Mouse (Mus musculus): ENCODE measurements at regions not wholly inside any gene's neighbourhood (a gene's known extent, or its start where the extent isn't known, plus 50 kb on each side); places are given as distances from the start of the nearest gene placed in this dataset.

GRCm38 (mm10) chr7:119333102-119333501 lies 126.0 kb downstream of the Gp2 start:
- 0 out of 2 replicates have a peak, but pooled peaks cover 2% of the 10 kb centered on the region for H3K4me1 ChIP-seq (replicated peaks; ENCODE audit: control insufficient read depth, insufficient read depth, low read length)
- DNase-seq (ENCODE audit: low spot score) (no peak), ATAC-seq (replicated peaks; ENCODE audit: low FRiP score) (no peak)
- 91% methylated on average over 1 of the region's 1 CpGs for WGBS
- no peaks in the 10 kb centered on the region for H3K36me3 ChIP-seq (ENCODE audit: control insufficient read depth, insufficient read depth, low read length)
- peaks cover 10% of the 10 kb centered on the region; the same call in 1 of the 2 replicates for H3K27me3 ChIP-seq (ENCODE audit: control insufficient read depth, insufficient read depth, low read length)
- no peaks in the 10 kb centered on the region for H3K9me3 ChIP-seq (ENCODE audit: control insufficient read depth, low read length)
- H3K9ac ChIP-seq (ENCODE audit: low read length) = no peak overlapping the region
- no peak overlapping the region for H3K4me3 ChIP-seq (ENCODE audit: low read depth, low read length)
- H3K4me2 ChIP-seq (ENCODE audit: low read depth, low read length, severe bottlenecking) = no peak overlapping the region
- no peak overlapping the region for H3K27ac ChIP-seq (ENCODE audit: low read depth, low read length)

- H3K4me3 ChIP-seq (ENCODE audit: low read depth, low read length) = no peak overlapping the region
- H3K9ac ChIP-seq (ENCODE audit: low read length) = no peak overlapping the region
- DNase-seq (ENCODE audit: low spot score) = peak; percentile 52
- peaks cover 10% of the 10 kb centered on the region; the same call in 1 of the 2 replicates for H3K27me3 ChIP-seq (ENCODE audit: control insufficient read depth, insufficient read depth, low read length)
- H3K27ac ChIP-seq (ENCODE audit: low read depth, low read length) = no peak overlapping the region
- WGBS = 5% methylated on average over 5 of the region's 5 CpGs
- no peaks in the 10 kb centered on the region for H3K36me3 ChIP-seq (ENCODE audit: control insufficient read depth, insufficient read depth, low read length)
- no peak overlapping the region for H3K4me2 ChIP-seq (ENCODE audit: low read depth, low read length, severe bottlenecking)
- H3K4me1 ChIP-seq (replicated peaks; ENCODE audit: control insufficient read depth, insufficient read depth, low read length) = 0 out of 2 replicates have a peak, but pooled peaks cover 2% of the 10 kb centered on the region
- no peaks in the 10 kb centered on the region for H3K9me3 ChIP-seq (ENCODE audit: control insufficient read depth, low read length)
- peak; percentile 76 for ATAC-seq (replicated peaks; ENCODE audit: low FRiP score)
Measured at GRCm38 (mm10) chr7:119330460-119331109, 128.5 kb downstream of the Gp2 start.

- no peaks in the 10 kb centered on the region for H3K9me3 ChIP-seq (ENCODE audit: control insufficient read depth, low read length)
- DNase-seq (ENCODE audit: low spot score) (no peak), ATAC-seq (replicated peaks; ENCODE audit: low FRiP score) (no peak)
- no peak overlapping the region for H3K4me3 ChIP-seq (ENCODE audit: low read depth, low read length)
- H3K27me3 ChIP-seq (ENCODE audit: control insufficient read depth, insufficient read depth, low read length) = no peaks in the 10 kb centered on the region
- H3K27ac ChIP-seq (ENCODE audit: low read depth, low read length) = no peak overlapping the region
- no peak overlapping the region for H3K4me2 ChIP-seq (ENCODE audit: low read depth, low read length, severe bottlenecking)
- H3K4me1 ChIP-seq (replicated peaks; ENCODE audit: control insufficient read depth, insufficient read depth, low read length) = no peaks in the 10 kb centered on the region
- WGBS = 75% methylated on average over 3 of the region's 4 CpGs
- H3K9ac ChIP-seq (ENCODE audit: low read length) = no peak overlapping the region
- H3K36me3 ChIP-seq (ENCODE audit: control insufficient read depth, insufficient read depth, low read length) = no peaks in the 10 kb centered on the region
Measured at GRCm38 (mm10) chr7:119296307-119296706, 111.9 kb upstream of the Gpr139 start.

- no peaks in the 10 kb centered on the region for H3K4me1 ChIP-seq (replicated peaks; ENCODE audit: control insufficient read depth, insufficient read depth, low read length)
Measured at GRCm38 (mm10) chr7:119291442-119291841, 107.0 kb upstream of the Gpr139 start.

DNA sequence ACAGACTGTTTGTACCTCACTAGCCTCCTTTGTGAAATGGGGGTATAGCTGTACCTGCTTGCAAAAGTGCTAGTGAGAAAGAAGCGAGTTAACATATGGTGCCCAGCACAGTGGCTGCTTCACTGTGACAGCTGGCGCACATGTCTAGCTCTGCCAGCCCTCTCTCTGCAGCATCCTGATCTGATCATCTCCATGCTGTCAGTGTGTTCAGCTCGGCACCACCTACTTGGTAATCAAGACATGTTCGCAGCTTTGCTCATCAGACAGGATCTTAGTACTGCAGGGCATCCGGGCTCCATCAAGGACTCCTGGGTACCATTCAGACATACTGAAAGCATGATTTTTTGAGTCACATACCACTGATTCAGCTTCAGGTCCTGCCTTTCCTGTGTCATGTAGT lies 100.9 kb upstream of the Gpr139 start:
- 86% methylated on average over 5 of the region's 5 CpGs for WGBS
- Histone ChIP-seq H3K27me3 (ENCODE audit: control insufficient read depth, insufficient read depth, low read length) (no peaks in the 10 kb centered on the region), H3K4me1 (replicated peaks; ENCODE audit: control insufficient read depth, insufficient read depth, low read length) (no peaks in the 10 kb centered on the region), H3K27ac (ENCODE audit: low read depth, low read length) (no peak overlapping the region), H3K9me3 (ENCODE audit: control insufficient read depth, low read length) (no peaks in the 10 kb centered on the region), H3K4me2 (ENCODE audit: low read depth, low read length, severe bottlenecking) (no peak overlapping the region), H3K9ac (ENCODE audit: low read length) (no peak overlapping the region), H3K36me3 (ENCODE audit: control insufficient read depth, insufficient read depth, low read length) (no peaks in the 10 kb centered on the region), H3K4me3 (ENCODE audit: low read depth, low read length) (no peak overlapping the region)
- ATAC-seq (replicated peaks; ENCODE audit: low FRiP score) (no peak), DNase-seq (ENCODE audit: low spot score) (no peak)

More at GRCm38 (mm10) chr7:119291442-119291841, 107.0 kb upstream of the Gpr139 start:
- H3K27ac ChIP-seq (ENCODE audit: low read depth, low read length) = no peak overlapping the region
- DNase-seq (ENCODE audit: low spot score) = no peak
- WGBS = 78% methylated on average over 2 of the region's 2 CpGs
- no peaks in the 10 kb centered on the region for H3K9me3 ChIP-seq (ENCODE audit: control insufficient read depth, low read length)
- no peak overlapping the region for H3K4me2 ChIP-seq (ENCODE audit: low read depth, low read length, severe bottlenecking)
- no peaks in the 10 kb centered on the region for H3K36me3 ChIP-seq (ENCODE audit: control insufficient read depth, insufficient read depth, low read length)
- no peak for ATAC-seq (replicated peaks; ENCODE audit: low FRiP score)
- no peak overlapping the region for H3K4me3 ChIP-seq (ENCODE audit: low read depth, low read length)
- no peaks in the 10 kb centered on the region for H3K27me3 ChIP-seq (ENCODE audit: control insufficient read depth, insufficient read depth, low read length)
- H3K9ac ChIP-seq (ENCODE audit: low read length) = no peak overlapping the region

DNA sequence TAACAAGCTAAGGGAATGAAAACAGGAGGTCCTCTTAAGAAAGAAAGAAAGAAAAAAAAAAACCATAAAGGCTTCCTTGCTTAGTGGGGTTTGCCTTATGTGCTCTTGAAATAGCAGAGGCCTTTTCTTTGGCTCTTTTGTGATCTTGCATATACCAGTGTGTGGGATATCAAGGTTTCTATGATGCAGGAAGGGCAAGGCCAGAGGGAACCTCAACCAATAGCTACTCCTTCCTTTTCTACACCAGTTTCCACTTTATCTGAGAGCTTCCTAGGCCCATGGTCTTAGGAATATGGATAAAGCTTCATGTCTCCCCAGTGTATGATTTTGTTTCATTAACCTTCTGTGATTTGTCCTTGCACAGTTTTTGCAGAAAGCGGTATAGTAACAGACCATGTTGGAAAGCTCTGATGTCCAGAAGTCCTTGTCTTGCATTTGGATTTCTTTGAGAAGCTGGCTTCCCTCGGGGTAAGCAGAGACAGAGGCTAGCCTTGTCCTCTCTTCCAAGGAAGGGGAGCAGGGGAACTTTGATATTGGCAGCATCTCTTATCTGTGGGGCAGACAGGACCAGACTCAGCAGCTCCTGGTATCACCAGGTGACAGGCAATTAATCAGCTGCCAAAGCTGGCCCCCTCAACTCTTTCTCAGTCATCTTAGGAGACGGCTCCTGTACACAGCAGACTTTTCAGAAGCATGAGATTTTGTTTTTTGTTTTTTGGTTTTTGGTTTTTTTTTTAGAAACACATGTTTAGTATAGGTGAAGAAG lies 95.7 kb upstream of the Gpr139 start:
- DNase-seq (ENCODE audit: low spot score) (no peak), ATAC-seq (replicated peaks; ENCODE audit: low FRiP score) (no peak)
- H3K4me1 ChIP-seq (replicated peaks; ENCODE audit: control insufficient read depth, insufficient read depth, low read length) = no peaks in the 10 kb centered on the region
- no peak overlapping the region for H3K9ac ChIP-seq (ENCODE audit: low read length)
- no peak overlapping the region for H3K27ac ChIP-seq (ENCODE audit: low read depth, low read length)
- H3K4me2 ChIP-seq (ENCODE audit: low read depth, low read length, severe bottlenecking) = no peak overlapping the region
- WGBS = 76% methylated on average over 3 of the region's 3 CpGs
- no peaks in the 10 kb centered on the region for H3K27me3 ChIP-seq (ENCODE audit: control insufficient read depth, insufficient read depth, low read length)
- no peaks in the 10 kb centered on the region for H3K9me3 ChIP-seq (ENCODE audit: control insufficient read depth, low read length)
- H3K36me3 ChIP-seq (ENCODE audit: control insufficient read depth, insufficient read depth, low read length) = no peaks in the 10 kb centered on the region
- no peak overlapping the region for H3K4me3 ChIP-seq (ENCODE audit: low read depth, low read length)

GRCm38 (mm10) chr7:119272621-119273020 lies 88.2 kb upstream of the Gpr139 start:
- Histone ChIP-seq H3K27me3 (ENCODE audit: control insufficient read depth, insufficient read depth, low read length) (no peaks in the 10 kb centered on the region), H3K36me3 (ENCODE audit: control insufficient read depth, insufficient read depth, low read length) (no peaks in the 10 kb centered on the region), H3K4me1 (replicated peaks; ENCODE audit: control insufficient read depth, insufficient read depth, low read length) (no peaks in the 10 kb centered on the region), H3K9ac (ENCODE audit: low read length) (no peak overlapping the region), H3K9me3 (ENCODE audit: control insufficient read depth, low read length) (no peaks in the 10 kb centered on the region), H3K4me3 (ENCODE audit: low read depth, low read length) (no peak overlapping the region), H3K4me2 (ENCODE audit: low read depth, low read length, severe bottlenecking) (no peak overlapping the region), H3K27ac (ENCODE audit: low read depth, low read length) (no peak overlapping the region)
- ATAC-seq (replicated peaks; ENCODE audit: low FRiP score) (no peak), DNase-seq (ENCODE audit: low spot score) (no peak)
- 78% methylated on average over 3 of the region's 3 CpGs for WGBS

- no peaks in the 10 kb centered on the region for H3K27me3 ChIP-seq (ENCODE audit: control insufficient read depth, insufficient read depth, low read length)
- 100% methylated on average over 1 of the region's 1 CpGs for WGBS
- DNase-seq (ENCODE audit: low spot score) (no peak), ATAC-seq (replicated peaks; ENCODE audit: low FRiP score) (no peak)
- H3K36me3 ChIP-seq (ENCODE audit: control insufficient read depth, insufficient read depth, low read length) = no peaks in the 10 kb centered on the region
- H3K4me3 ChIP-seq (ENCODE audit: low read depth, low read length) = no peak overlapping the region
- H3K4me2 ChIP-seq (ENCODE audit: low read depth, low read length, severe bottlenecking) = no peak overlapping the region
- no peaks in the 10 kb centered on the region for H3K9me3 ChIP-seq (ENCODE audit: control insufficient read depth, low read length)
- no peak overlapping the region for H3K9ac ChIP-seq (ENCODE audit: low read length)
- no peaks in the 10 kb centered on the region for H3K4me1 ChIP-seq (replicated peaks; ENCODE audit: control insufficient read depth, insufficient read depth, low read length)
- H3K27ac ChIP-seq (ENCODE audit: low read depth, low read length) = no peak overlapping the region
Measured at GRCm38 (mm10) chr7:119271427-119271826, 87.0 kb upstream of the Gpr139 start.
